Mouse (Mus musculus) spleen, adult 12 weeks (tissue): ENCODE data around the gene Ndst2.

Experiments
- DNase-seq: peaks from one replicate; pipeline ENCODE4 v3.0.0; 2022; ENCODE audit warnings: low spot score

Ndst2 gene

DNA sequence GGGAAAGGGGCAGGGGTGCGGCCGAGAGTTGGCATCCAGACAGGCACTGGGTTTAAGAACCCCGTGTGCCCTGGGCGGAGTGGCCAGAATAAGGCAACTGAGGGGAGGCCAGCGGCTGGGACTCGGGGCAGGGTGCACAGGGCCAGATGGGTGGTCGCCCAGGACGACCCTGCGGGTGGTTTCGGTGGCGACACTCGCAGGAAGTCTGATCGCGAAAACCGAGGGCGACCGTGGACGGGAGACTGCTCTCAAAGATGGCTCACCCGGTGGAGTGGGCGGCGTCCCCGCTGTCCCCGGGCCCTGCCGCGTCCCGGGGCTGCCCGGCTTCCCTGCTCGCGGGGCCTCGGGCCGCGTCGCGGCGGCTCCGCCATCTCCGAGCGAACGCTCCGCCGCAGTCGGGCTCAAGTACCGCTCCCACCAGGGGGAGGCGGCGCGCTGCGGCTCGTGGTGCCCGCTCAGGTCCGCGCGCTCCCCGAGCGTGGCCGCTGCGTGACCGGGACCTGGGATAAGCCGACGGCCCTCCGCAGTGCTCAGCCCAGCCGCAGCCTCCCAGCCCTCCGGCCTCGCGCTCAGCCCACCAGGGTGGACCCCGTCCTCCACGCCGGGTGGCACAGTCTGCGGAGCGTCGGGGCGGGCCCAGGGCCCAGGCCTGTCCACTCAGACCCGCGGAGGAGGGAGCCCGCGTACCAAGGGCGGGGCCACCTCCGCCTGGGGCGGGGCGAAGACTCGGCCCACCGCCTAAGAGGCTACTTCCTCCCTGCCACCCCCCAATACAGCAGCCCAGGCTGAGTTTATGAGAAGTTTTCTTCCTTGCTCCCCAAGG, at the start of gene Ndst2:
Ndst2 (minus strand) TSS at position 611 of the 823 bp plus-strand sequence.
- DNase-seq = peak; percentile 94

DNA sequence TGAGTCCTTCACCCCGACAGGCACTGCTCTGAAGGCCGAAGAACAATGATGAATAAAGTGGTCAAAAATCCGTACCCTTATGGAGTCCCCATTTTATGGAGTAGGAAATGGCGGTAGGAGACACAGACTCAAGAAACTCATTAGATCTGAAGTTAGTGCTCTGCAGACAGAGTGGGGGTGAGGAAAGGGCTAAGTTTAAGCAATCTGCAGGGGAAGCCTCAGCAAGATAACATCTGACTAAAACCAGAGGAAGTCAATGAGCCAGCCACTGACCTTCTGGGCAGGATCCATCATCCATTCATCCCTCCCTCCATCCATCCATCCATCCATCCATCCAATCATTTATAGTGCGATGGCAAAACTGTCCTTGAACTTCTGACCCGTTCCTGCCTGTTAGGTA, 49.2 kb upstream of the Ndst2 start:
- DNase-seq = no peak

DNA sequence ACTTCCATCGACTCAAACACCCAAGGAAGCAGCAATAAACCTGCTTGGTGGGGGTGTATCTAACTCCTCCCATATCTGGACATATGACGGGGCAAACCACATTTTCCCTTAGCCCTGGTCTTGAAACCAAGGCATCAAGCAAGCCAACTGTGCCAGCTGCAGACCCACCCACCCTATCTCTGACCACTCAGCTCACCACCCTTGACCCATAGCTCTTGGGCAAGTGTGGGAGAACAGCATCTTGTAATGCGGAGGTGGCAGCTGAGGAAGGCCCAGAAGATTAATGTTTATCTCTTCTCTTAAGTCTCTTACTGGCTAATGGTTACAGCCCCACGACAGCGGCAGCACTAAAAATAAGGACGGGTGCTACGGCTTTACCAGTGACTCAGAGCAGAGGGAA, 48.5 kb upstream of the Ndst2 start:
- no peak for DNase-seq

DNA sequence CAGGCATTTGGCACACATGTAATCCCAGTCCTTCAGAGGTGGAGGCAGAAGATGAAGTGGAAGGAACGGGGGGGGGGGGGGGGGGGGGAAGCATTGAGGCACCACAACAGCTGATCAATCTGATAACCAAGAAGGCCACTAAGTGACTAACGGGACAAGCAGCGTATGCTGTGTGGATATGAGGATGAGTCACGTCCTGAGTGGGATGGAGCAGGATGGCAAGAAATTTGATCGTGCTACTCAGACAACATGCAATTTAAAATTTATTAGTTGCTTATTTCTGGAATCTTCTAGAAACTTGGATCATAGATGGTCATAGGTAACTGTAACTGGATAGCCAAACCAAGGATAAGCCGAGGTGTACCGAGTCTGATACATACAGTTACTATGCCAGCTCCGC, 45.9 kb upstream of the Ndst2 start:
- no peak for DNase-seq

DNA sequence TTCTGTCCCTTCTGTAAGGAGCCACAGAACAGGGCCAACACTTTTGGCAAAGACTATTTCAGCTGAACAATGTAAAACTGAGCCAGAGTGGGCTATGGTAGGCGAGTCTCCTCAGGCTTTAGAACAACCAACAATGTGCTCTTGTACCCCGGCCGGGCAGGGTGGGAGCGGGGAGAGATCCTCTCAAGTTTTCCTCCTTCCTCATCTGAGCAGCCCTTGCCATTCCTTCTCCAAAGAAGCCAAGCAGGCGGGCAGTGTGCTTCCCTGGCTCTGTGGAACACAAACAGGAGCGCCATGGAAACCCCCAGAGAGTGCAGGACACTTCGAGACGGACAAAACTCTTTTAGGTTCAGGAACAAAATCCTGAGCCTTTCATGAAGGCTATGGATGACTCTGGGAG, 44.1 kb upstream of the Ndst2 start:
- DNase-seq = no peak

DNA sequence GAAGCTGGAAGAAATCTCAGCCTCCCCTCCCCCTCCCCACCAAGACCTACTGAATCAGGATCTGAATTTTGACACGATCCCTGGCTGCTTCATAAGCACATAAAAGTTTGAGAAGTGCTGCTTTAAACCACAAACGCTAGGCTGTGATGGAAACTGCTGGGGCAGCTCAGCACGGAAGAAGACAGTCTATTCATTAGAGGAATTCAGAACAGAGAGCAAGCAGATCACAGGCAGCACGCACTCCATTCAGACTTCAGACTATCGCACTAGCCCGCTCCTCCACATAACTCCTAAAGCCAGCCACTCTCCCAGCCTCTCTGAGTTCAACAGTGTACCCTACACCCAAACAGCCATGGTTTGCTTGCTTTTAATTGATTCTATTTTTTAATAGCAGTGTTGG, 41.3 kb upstream of the Ndst2 start:
- DNase-seq = no peak

DNA sequence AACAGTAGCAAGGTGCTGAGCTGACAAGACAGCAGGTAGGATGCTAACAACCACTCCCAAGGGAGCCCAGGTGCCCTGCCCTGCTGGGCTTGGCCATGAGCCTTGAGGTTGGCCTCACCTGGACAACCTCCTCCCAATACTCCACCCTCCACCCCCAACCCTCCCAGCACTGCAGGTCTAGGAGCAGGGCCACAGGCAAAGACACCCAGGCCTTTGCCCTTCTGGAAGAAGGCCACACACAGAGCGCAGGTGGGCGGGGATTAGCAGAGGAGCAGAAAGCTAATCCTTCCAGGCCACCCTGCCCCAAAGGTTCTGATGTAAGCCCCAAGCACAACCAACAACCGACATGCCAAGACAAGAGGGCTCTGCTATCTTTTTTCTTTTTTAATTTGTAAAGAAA, 39.0 kb upstream of the Ndst2 start:
- DNase-seq = no peak

DNA sequence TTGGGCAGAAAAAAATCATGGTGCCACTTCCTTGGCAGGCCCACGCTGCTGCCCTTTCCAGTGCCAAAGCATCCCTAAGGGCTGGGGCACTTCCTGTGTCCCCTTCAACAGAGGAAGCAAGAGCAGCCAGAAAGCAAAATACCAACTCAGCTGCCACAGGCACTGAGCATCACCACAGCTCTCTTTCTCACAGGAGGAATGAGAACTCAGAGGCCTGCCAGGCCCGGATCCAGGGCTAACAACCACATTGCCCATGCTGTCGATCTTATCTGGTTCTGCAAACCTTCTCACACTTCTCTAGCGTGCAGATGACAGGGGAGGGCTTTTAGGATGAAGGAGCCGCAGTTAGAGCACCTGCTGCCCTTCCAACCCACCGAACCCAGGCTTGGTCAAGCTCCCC, 38.4 kb upstream of the Ndst2 start:
- DNase-seq = no peak

DNA sequence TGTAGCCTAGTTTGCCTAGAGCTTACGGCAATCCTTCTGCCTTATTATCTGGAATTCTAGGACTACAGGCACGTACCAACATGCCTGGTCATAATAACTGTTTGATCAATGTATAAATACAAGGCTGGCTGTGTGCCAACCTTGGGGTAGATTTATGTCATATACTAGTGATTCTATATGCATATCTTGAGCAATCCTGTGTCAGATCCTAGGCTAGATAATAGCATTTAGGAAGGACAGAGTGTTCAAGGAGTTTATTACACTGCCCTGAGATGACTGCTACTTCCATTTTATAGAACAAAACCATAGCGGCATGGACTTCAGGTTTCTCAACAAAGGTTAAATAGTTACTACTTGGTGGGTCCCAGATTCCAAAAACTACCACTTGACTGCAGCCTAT, 37.6 kb upstream of the Ndst2 start:
- DNase-seq = no peak

DNA sequence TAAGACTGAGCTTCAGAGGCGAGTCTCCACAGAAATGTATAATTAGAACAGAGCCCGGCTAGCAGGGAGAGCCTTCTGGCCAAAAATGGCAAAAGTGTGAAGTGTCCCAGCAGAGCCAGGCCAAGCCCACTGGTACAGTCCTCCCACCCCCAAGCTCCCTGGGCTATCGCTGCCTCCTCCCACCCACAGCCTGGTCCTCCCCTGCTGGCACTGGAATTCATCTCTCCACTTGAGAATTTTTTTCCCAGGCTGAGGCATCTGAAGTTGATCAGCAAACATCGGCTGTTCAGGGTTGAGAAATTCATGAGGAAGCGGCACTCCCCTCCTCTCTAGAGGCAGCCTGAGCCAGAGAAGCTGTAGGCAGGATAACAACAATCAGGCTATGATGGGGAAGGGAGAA, 34.2 kb upstream of the Ndst2 start:
- DNase-seq = no peak

DNA sequence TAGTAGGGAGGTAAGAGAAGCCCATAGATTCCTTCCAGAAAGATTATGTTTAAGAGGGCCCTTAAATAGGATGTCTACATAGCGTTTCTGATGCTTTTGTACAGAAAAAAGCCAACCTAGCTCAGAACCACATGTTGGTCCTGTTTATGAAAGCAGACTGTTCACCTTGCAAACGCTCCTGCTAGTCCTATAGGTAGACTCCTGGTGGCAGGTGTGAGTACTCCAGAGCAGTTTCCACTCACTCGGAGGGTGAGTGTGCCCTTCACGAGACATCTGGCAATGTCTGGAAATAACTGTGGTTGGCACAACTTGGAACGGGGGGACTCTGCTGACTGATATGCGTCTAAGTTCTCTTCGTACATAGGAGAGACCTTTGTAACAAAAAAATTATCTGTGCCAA, 33.6 kb upstream of the Ndst2 start:
- DNase-seq = no peak

DNA sequence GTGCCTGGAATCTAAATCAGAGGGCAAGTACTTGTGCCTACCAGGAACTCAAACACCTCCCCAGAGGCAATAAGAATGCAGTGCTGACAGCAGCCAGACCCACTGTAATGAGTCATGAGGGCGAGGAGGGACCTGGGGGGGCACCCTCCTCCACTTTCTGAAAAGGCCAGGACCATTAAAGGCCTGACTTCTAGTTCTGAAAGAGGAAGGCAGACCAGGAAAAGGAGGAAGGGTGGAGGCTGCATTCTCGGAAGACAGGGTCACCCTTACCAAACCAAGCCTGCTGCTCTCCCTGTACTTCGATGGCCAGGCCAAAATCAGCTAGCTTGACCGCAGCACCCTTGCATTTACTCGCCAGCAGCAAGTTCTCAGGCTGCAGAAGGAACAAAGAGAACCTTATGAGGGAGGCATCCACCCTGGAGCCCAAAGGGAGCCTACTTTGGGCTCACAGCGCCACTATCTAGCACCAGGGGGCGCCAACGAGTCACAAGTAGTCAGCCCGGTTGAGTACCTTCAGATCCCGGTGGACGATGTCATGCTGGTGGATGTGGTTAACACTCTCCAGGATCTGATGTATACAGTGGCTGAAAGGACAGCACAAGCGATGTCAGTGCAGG, 31.4 kb upstream of the Ndst2 start:
- DNase-seq = peak; percentile 59

DNA sequence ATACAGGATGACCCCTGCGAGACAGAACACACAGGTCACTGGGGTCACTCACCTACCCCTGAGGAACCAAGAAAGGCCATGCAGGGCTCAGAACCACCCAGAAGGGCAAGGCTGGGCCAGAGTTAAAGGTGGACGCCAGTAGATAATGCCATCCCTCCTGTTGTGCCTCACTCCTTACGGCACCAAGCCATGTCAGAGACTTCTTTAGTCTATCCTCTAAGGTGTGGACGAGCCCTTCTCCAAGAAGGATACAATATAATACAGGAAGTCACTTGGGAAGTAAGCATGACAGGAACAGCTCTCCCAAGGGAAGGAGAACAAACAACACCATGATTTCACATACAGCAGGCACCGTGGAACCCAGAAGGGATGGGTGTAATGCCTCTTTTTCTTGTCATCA, 30.6 kb upstream of the Ndst2 start:
- no peak for DNase-seq

DNA sequence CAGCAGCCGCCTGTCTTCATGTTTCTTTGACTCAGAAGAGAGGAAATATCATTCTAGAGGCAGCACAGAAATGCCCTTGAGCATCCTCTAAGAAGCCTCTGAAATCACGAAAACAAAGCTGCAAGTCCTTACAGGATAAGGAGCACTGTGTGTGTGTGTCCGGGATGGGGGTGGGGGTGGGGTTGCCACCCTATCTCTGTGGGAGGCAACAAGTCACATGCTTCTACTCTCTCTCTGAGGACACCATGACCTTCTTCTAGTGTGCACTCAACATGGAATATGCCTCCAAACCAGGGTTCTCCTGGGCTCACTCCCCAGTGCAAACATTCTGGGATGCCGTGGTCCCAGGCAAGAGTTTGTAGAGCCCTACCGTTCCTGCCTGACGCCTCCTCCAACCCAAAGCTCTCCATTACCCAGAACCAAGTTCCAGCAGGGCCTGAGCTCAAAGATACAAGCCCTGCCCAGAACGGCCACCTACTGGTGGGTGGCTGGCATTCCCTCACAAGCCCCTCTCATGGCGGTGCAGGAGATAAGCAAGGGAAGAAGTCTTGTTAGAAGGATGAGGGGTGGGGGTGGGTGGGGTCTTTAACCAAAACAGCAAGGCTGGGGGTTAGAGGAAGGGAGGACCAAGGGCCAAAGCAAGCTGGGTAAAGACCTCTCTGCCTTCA, 24.5 kb upstream of the Ndst2 start:
- no peak for DNase-seq

DNA sequence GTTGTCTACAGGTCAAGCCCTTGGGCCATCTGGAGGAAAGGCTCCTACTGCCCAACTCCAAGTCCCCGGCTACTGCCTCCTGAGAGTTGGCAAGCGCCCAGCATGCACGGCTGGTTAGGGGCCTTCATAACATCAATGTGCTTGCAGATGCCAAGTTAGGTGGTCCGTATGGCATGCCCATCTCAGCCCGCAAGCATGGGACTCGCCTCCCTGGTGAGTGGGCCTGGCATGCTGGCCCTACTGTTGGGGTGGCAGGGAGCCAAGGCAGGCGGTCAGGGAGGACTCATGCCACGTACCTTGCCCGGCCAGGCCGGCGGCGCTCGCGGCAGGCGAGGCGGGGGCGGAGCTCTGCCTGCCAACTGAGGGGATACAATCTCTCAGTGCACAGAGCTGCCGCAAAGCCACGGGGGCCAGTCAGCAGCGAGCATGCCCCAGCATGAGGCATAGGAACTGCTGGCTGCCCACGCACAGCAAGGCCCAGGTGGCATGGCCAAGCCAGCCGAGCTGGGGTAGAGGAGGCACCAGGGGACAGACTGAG, 23.1 kb upstream of the Ndst2 start:
- DNase-seq = no peak

DNA sequence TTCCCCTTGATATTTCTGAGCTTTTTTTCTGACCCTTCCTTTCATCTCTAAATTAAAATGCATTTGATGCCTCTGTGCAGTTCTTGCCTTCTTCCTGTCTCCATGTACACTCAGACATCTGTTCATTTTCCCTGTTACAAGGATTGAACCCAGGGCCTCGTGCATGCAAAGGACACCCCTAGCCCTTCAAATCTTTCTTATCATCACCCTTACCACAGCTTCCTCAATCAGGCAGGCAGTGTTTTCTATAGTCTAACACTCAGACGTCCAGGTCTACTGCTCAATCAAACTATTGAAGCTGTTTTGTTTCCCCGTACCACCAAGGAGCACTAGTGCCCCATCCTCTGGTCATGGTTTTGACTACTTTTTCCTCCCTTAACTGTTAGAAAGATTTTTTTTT, 19.4 kb upstream of the Ndst2 start:
- DNase-seq = no peak

DNA sequence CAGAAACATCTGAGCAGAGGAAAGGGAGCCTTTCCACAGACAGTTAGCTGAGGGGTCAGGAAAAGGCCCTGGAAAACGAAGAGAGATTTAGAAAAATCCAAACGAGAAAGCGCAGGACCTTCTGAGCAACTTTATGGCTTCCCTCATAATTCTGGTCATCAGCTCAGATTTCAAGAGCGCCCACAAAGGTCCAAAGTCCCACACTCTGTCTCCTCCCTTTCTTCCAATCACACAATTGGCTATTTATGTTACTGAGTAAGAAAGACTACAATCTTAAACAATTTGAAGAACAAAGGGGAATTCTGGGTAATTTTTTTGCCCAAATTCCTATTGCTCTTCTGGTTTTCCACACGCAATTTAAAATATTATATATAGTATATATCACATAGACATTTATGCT, 16.1 kb upstream of the Ndst2 start:
- DNase-seq = no peak

DNA sequence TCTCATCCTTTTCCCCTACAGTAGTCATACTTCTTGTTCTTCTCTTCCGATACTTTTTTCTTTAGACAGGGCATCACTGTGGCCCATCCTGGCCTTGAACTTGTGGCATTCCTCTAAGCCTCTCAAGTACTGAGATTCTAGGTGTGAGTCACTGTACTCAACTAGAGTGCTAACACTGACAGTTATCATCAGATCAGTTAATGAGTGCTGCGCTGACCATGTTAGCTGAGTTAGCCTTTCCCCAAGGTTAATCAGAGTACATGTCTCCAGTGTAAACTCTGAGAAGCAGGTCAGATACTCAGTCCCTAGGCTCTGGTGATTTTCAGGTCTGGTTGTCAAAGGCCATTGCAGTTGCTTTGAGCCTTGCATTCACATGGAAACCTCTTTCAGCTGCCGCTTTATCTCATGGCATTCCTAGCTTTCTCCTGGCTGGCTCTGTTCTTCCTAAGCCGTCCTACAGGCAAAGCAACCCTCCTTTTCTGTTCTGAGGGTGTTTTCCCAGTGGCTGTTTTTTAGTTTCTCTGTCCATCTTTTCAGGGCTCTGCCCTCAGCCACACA, 15.2 kb upstream of the Ndst2 start:
- DNase-seq = no peak

DNA sequence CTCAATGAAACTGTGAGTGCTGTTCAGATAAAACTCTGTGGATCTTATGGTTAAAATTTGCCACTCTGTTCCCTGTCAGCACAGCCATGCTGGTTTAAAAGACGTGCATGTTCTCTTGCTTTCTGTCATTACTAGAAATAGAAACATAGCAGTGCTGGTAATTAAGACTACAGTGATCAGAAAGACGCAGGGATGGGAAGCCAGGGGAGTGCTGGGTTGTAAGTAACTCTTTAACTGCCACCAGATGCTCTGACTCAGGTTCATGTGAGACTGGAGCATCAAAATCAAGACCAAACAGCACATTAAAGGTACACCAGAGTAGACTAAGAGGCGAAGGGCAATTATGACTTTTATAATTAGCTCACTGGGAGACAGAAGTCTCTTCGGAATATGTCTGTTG, 14.0 kb upstream of the Ndst2 start:
- no peak for DNase-seq

DNA sequence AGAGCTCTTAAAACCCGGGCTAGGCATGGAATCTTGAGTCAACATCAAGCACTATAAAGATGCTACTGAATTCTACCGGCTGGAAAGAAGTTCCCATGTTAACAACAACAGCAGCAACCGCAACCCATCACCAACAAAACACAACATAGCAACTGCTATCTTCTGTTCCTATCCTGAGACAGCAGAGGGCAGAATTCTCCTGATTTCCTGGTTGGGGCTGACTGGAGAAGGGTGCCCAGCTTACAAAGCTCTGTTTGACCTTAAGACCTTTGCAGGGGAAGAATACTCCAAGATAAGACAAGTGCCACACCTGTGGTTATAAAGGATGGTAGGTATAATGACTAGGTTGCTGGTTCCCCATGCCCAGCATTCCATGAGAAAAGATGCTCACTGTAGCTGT, 12.6 kb upstream of the Ndst2 start:
- no peak for DNase-seq

DNA sequence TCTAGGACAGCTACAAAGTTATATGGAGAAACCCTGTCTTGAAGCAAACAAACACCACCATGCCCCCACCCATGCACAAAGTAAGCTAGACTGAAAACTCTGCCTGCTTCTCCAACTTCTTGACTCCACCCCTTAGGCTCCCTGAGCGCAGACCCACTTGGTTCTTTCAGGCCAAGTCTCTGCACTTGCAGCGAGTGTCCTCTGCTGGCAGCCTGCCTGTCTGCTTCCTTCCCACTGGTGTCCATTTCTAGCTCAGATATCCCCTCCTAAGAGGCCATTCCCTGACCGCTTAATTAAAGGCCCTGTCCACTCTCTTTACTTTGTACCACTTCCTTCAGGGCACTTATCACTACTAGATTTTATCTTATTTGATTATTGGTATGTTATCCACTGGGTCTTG, 9.3 kb upstream of the Ndst2 start:
- no peak for DNase-seq

DNA sequence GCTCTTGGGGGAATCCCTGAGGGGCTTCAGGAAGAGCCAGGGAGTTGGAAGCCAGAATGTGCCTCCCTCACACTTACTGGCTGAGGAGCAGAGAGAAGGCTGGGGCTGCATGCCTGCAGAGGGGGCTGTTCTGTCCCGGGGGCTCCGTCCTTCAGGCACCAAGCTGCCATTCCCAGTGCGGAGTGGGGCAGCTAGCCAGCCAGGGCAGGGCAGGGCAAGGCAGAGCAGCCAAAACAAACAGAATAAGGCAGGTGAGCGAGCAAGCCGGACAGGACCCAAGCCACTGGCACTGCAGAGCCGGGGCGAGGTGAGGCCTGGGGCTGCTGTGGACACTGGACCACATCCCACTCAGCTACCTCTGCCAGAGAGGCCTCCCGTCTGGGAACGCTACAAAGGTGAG, 6.9 kb upstream of the Ndst2 start:
- DNase-seq = no peak

DNA sequence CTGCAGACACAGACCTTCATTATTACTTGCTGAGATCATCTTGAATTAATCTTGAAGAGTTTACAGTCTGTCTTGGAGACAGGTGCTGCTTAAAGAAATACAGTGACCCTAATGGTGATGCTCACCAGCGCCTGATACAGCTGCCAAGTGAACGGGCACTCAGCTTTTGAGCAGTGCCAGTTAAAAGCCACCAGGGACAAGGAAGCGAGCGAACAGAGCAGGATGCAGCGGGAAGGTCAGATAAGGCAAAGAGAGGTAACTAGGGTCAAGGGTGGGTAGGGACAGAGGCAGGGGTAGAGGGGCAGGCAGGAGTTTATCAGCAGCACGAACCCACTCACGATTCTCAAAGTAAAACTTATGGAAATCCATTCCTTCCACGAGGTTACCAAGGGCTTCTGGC, 4.1 kb upstream of the Ndst2 start:
- DNase-seq = no peak
